Mouse (Mus musculus): ENCODE measurements around the gene F8a. TPM values are rescaled to one million over a fixed set of nuclear protein-coding genes. Genes with fewer than 3 reads are reported as not detected.

F8a gene
- 10 to 100 TPM; 11.0 to 12.9 TPM for total RNA-seq (2023)

DNA sequence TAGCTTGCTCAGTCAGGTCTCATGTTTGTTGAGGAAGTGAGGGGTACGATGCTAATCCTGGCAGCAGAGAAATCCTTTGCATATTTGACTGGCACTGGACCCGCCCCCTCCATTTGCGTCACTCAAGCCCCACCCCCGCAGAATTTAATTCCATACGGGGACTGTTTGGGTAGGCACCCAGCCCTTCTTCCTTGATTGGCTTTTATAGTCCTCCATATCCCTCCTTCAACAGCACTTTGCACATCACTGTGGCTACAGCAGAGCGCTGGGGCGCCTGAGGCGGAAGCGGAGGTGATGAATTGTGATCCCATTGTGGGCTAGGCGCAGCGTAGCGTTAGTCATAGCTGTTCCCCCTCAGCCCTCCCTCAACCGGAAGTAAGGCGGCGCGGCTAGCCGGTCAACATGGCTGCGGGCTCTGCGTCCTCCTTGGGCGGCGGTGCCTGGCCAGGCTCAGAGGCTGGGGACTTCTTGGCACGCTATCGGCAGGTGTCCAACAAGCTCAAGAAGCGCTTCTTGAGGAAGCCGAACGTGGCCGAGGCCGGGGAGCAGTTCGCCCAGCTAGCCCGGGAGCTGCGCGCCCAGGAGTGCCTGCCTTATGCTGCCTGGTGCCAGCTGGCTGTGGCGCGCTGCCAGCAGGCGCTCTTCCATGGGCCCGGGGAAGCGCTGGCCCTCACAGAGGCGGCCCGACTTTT is at the start of gene F8a:
Gene F8a, plus strand, starts transcription at position 378 of the 692 bp plus-strand sequence.

DNA sequence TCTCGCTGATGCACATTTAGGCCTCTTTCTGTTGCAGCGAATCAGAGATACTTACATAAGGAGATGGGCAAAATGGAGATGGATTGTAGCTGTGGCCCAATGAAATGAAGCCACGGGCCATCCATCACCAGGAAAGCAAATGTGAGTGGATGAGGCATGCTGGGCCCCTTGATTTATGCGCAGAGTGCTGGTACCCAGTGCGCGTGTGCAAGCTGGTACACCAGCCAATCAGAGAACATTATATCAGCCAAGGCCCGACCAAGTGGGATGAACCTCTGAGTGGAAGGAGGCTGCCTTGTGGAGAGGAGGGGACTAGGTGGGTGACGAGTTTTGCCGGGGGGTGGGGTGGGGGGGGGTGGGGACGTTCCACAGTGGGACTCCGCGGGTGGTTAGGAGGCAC is 36.2 kb upstream of the F8a start, which contains the start of gene Xlr3b:
Gene Xlr3b, plus strand, starts transcription at position 274 of the 400 bp plus-strand sequence.

GRCm38 (mm10) chrX:73213819-73214564 is 14.1 kb upstream of the F8a start, which contains the start of gene Xlr4b:
Gene Xlr4b, plus strand, starts transcription at chrX:73214333.

DNA sequence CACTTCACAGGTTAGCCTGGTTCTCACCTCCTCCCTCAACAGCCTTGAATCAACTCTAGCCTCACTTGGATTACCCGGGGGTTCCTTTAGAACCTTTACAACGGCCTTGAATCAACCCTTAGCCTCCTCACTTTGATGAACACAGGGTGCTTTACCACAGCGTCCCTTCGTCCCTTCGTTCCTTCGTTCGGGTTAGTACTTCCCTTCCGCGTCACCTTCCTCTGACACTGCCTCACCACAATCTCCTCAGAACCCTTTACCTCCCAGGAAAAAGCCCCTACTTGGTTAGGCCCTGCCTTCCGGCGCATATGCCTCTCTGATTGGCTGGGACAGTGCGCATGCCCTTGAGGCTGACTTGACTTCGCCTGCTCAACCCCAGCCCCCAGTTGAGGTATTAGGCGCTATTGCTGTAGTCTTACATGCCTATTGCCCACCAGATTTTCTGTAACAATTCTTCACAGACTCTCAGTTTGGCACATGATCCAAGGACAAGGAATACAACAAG is 14.8 kb downstream of the F8a start, which contains the start of gene Xlr4c:
Gene Xlr4c, minus strand, starts transcription at position 310 of the 505 bp plus-strand sequence.

DNA sequence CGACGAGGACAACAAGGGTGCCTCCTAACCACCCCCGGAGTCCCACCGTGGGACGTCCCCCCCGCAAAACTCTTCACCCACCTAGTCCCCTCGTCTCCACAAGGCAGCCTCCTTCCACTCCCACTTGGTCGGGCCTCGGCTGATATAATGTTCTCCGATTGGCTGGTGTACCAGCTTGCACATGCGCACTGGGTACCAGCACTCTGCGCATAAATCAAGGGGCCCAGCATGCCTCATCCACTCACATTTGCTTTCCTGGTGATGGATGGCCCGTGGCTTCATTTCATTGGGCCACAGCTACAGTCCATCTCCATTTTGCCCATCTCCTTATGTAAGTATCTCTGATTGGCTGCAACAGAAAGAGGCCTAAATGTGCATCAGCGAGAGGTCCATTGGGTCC is 37.2 kb downstream of the F8a start, which contains the start of gene Xlr3c:
Gene Xlr3c, minus strand, starts transcription at position 121 of the 400 bp plus-strand sequence.

Other genes with a start within 250 kb of the F8a start
- gene Zfp185, start 241.0 kb upstream of the F8a start, total RNA-seq (2023) = not detected
- 1 to 10 TPM in 1 of 2 experiments, under 1 TPM in 1; 0.75 to 2.1 TPM for gene Pnma5, start 191.2 kb upstream of the F8a start, total RNA-seq (2023)
- gene Pnma3, start 163.5 kb upstream of the F8a start, total RNA-seq (2023) = not detected
- gene Xlr4a, start 145.8 kb upstream of the F8a start, total RNA-seq (2023) = 10 to 100 TPM in 1 of 2 experiments, 1 to 10 TPM in 1; 3.6 to 16.1 TPM
- gene Xlr3a, start 131.2 kb upstream of the F8a start, total RNA-seq (2023) = 1 to 10 TPM in 1 of 2 experiments, not detected in 1; 2.1 TPM
- gene Gm14685, start 111.2 kb upstream of the F8a start, total RNA-seq (2023) = under 1 TPM; 0.17 to 0.21 TPM
- not detected for gene Xlr5b, start 79.5 kb upstream of the F8a start, total RNA-seq (2023)
- gene DXBay18, start 78.8 kb upstream of the F8a start, total RNA-seq (2023) = not detected
- not detected for gene Spin2d, start 51.3 kb upstream of the F8a start, total RNA-seq (2023)
- gene Xlr3b, start 36.1 kb upstream of the F8a start, total RNA-seq (2023) = 10 to 100 TPM in 1 of 2 experiments, 1 to 10 TPM in 1; 5.9 to 24.8 TPM
- gene Xlr4b, start 14.0 kb upstream of the F8a start, total RNA-seq (2023) = 10 to 100 TPM; 21.7 to 36.8 TPM
- 10 to 100 TPM in 1 of 2 experiments, 1 to 10 TPM in 1; 3.9 to 15.2 TPM for gene Xlr4c, start 14.8 kb downstream of the F8a start, total RNA-seq (2023)
- not detected for gene Xlr3c, start 37.1 kb downstream of the F8a start, total RNA-seq (2023)
- gene Xlr5a, start 64.7 kb downstream of the F8a start, total RNA-seq (2023) = not detected
- gene Xlr5c, start 64.7 kb downstream of the F8a start, total RNA-seq (2023) = not detected
- not detected for gene Gm45015, start 108.5 kb downstream of the F8a start, total RNA-seq (2023)
- gene Zfp275, start 114.3 kb downstream of the F8a start, total RNA-seq (2023) = 10 to 100 TPM; 33.6 to 35.4 TPM
- gene Gm18336, start 170.4 kb downstream of the F8a start, total RNA-seq (2023) = not detected
- not detected for gene Zfp92, start 182.8 kb downstream of the F8a start, total RNA-seq (2023)
- not detected for gene Trex2, start 207.1 kb downstream of the F8a start, total RNA-seq (2023)
- gene Haus7, start 230.8 kb downstream of the F8a start, total RNA-seq (2023) = 10 to 100 TPM; 20.0 to 20.1 TPM